Mouse (Mus musculus) ES-Bruce4 (cell line): ENCODE measurements around the gene Nell2.

Source experiments
- CTCF ChIP-seq: IDR thresholded peaks from one replicate; pipeline ENCODE4 v1.8.1; 2011; ENCODE audit warnings: low read depth, low read length
- EP300 ChIP-seq: IDR thresholded peaks from 2 replicates; pipeline ENCODE4 v1.6.1; 2011; ENCODE audit warnings: low read depth, low read length; ENCODE audit not compliant: insufficient read depth
- POLR2A ChIP-seq: IDR thresholded peaks from one replicate; pipeline ENCODE4 v1.8.1; 2011; ENCODE audit warnings: low read length; ENCODE audit not compliant: insufficient read depth

DNA sequence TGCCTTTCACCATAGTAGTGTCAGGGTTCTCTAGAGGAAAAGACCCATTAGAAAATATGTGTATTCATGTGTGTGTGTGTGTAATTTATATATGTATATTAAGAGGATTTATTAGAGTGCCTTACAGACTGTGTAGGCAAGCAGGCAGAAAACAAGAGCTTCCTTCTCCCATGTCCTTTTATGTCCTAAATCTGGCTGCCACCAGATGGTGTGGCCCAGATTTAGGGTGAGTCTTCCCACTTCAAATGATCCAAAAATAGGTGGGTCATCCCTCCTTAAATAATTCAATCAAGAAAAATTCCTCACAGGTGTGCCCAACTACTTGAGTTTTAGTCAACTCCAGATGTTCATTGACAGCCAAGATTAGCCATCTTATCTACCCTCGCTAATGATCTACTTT lies 460.3 kb downstream of the Nell2 start:
- no peak for TF ChIP-seq POLR2A
- no peak for TF ChIP-seq CTCF
- TF ChIP-seq EP300, result no peak
